In the genomic region with DNA sequence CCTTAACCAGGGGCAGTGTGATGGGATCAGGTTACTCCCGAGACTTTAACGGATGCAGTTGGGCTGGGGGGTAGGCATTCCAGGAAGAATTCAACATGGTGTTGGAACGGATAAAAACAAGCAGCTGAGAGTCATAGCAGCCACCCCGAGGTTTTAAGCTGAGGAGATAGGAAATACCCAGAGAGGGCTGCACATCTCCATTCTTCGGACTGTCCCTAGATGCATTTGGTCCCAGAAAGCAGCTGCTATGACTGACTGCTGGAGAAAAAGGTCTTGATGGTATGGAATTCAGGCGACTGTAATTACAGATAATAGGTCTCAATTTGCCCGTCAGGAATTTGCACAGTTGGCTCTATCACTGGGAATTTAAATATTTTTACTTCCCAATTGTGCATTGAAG, we compare ENCODE assay signal across 18 mouse cellular contexts.
"Had no signal": no experiment of that assay in that cellular context is flagged by ENCODE, and none has a peak within 500 bp of the region (broad histone marks: within the 10 kb centered on the region; RNA-seq: fewer than 3 reads in every experiment).

No protein-coding gene starts in this region.

- DNase-seq: lung, adult 18-20 months; lung, embryonic 14.5 days; lung, postnatal 10 days; lung, postnatal 4 days; midbrain, embryonic 14.5 days; retina, postnatal 1 day; right cerebral cortex, adult 18-20 months; right cerebral cortex, postnatal 25 days; thymus, adult 2 months; thymus, postnatal 36 days had no signal

- H3K4me2 ChIP-seq: lung, embryonic 14.5 days; midbrain, embryonic 12.5 days; neural tube, embryonic 13.5 days; neural tube, embryonic 15.5 days; stomach, embryonic 15.5 days had no signal

- H3K27me3 ChIP-seq: midbrain, embryonic 12.5 days; neural tube, embryonic 13.5 days; neural tube, embryonic 15.5 days; stomach, embryonic 15.5 days had no signal

- H3K4me3 ChIP-seq: midbrain, embryonic 10.5 days; midbrain, embryonic 12.5 days; myocyte; neural tube, embryonic 13.5 days; neural tube, embryonic 15.5 days; stomach, embryonic 15.5 days had no signal

- H3K9ac ChIP-seq: lung, embryonic 14.5 days; midbrain, embryonic 12.5 days; neural tube, embryonic 13.5 days; neural tube, embryonic 15.5 days; stomach, embryonic 15.5 days had no signal

- H3K9me3 ChIP-seq: midbrain, embryonic 10.5 days; midbrain, embryonic 12.5 days; neural tube, embryonic 13.5 days; neural tube, embryonic 15.5 days; stomach, embryonic 15.5 days had no signal

- H3K27ac ChIP-seq: midbrain, embryonic 10.5 days; midbrain, embryonic 12.5 days; neural tube, embryonic 13.5 days; neural tube, embryonic 15.5 days; stomach, embryonic 15.5 days; stomach, postnatal 0 days had no signal

- H3K36me3 ChIP-seq: midbrain, embryonic 10.5 days; midbrain, embryonic 12.5 days; neural tube, embryonic 13.5 days; neural tube, embryonic 15.5 days; stomach, embryonic 15.5 days had no signal

- ATAC-seq: midbrain, embryonic 16.5 days had no signal

- H3K4me1 ChIP-seq: midbrain, embryonic 10.5 days; midbrain, embryonic 12.5 days; neural tube, embryonic 13.5 days; neural tube, embryonic 15.5 days; stomach, embryonic 15.5 days had no signal
